Mouse (Mus musculus) CH12.LX (cell line): ENCODE results near the gene Farp1.

Source experiments
- CTCF ChIP-seq, 2 experiments: IDR thresholded peaks in 1 of 2; conservative IDR thresholded peaks in 1 of 2; 2 replicates each; pipeline ENCODE4 v1.5.1; 2011 to 2012; ENCODE audit warnings: low read depth in 2 of 2, low read length in 2 of 2, improper control_type of control experiment in 1 of 2, inconsistent platforms in 1 of 2, mild to moderate bottlenecking in 1 of 2, moderate library complexity in 1 of 2
- IRF4 ChIP-seq: IDR thresholded peaks from 2 replicates; pipeline ENCODE4 v1.6.1; 2014; ENCODE audit warnings: low read depth, mild to moderate bottlenecking, inconsistent platforms, low read length, improper control_type of control experiment
- JUND ChIP-seq: conservative IDR thresholded peaks from 2 replicates; pipeline ENCODE4 v1.6.1; 2011; ENCODE audit warnings: low read depth, low read length, improper control_type of control experiment
- KAT2A ChIP-seq: IDR thresholded peaks from 2 replicates; pipeline ENCODE4 v1.6.1; 2012; ENCODE audit warnings: low read length, improper control_type of control experiment, inconsistent platforms; ENCODE audit not compliant: insufficient replicate concordance
- POLR2A ChIP-seq: IDR thresholded peaks from 2 replicates; pipeline ENCODE4 v1.6.1; 2011; ENCODE audit warnings: low read depth, mild to moderate bottlenecking, improper control_type of control experiment, low read length
- TCF12 ChIP-seq: IDR thresholded peaks from 2 replicates; pipeline ENCODE4 v1.6.1; 2014; ENCODE audit warnings: low read depth, mild to moderate bottlenecking, inconsistent platforms, low read length, improper control_type of control experiment

- TF ChIP-seq IRF4 (no peak), POLR2A (no peak), CTCF (conservative IDR thresholded peaks at IDR 0.05 in 1 of 2, IDR thresholded peaks at IDR 0.05 in 1 of 2; ENCODE audit: low read depth in 2 of 2, low read length in 2 of 2) (no peak), JUND (no peak), TCF12 (no peak), KAT2A (no peak)
Observed at GRCm38 (mm10) chr14:121125651-121126050, 90.7 kb downstream of the Farp1 start.
